Mouse (Mus musculus): Measurements from ENCODE around the gene Mrpl54. TPM values are rescaled to one million over a fixed set of nuclear protein-coding genes. Genes with fewer than 3 reads are reported as not detected.

Mrpl54 gene
- polyA plus RNA-seq, 1 experiment from 2014 or later: 178 TPM

- Histone ChIP-seq H3K4me2 (ENCODE audit: low read depth) (no peak overlapping the region), H3K4me1 (ENCODE audit: control insufficient read depth, insufficient read depth, low read length) (peaks cover 10% of the 10 kb centered on the region), H3K4me3 (ENCODE audit: low read depth, low read length) (no peak overlapping the region), H3K27ac (ENCODE audit: low read depth, low read length) (no peak overlapping the region), H3K36me3 (ENCODE audit: control insufficient read depth, insufficient read depth, low read length) (no peaks in the 10 kb centered on the region), H3K9me3 (ENCODE audit: control insufficient read depth, low read length) (no peaks in the 10 kb centered on the region), H3K9ac (ENCODE audit: low read length) (no peak overlapping the region), H3K27me3 (ENCODE audit: control insufficient read depth, insufficient read depth, low read length) (no peaks in the 10 kb centered on the region)
- no peak for ATAC-seq (ENCODE audit: insufficient read depth, low FRiP score, low TSS enrichment)
- WGBS: 93% methylated on average over 17 of the region's 17 CpGs
- DNase-seq (ENCODE audit: low spot score): no peak
These were observed 31.8 kb upstream of the Mrpl54 start for GRCm38 (mm10) chr10:81298369-81299100.

DNA sequence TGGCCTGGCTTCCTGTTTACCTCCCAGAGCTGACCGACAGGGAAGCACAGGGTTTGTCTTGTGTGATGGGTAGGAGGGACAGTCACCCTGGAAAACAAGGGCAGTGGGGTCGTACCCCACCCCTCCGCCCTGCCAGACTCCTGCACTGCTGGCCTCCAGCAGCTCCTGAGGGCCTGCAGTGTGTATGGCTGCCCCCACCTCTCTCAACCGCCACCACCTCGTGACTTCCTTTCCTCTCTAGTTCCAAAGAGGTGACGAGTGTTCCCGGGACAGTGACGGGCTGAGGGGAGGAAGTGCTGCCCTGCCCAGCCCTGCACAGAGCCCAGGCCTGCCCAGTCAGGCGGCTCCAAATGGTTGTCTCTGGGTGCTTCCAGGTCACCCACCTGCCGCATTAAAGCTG is 31.1 kb upstream of the Mrpl54 start:
- Histone ChIP-seq H3K27me3 (ENCODE audit: control insufficient read depth, insufficient read depth, low read length) (no peaks in the 10 kb centered on the region), H3K9ac (ENCODE audit: low read length) (no peak overlapping the region), H3K9me3 (ENCODE audit: control insufficient read depth, low read length) (no peaks in the 10 kb centered on the region), H3K4me1 (ENCODE audit: control insufficient read depth, insufficient read depth, low read length) (peaks cover 12% of the 10 kb centered on the region), H3K27ac (ENCODE audit: low read depth, low read length) (no peak overlapping the region), H3K36me3 (ENCODE audit: control insufficient read depth, insufficient read depth, low read length) (no peaks in the 10 kb centered on the region), H3K4me2 (ENCODE audit: low read depth) (no peak overlapping the region), H3K4me3 (ENCODE audit: low read depth, low read length) (no peak overlapping the region)
- no peak for ATAC-seq (ENCODE audit: insufficient read depth, low FRiP score, low TSS enrichment)
- no peak for DNase-seq (ENCODE audit: low spot score)
- 66% methylated on average over 10 of the region's 10 CpGs for WGBS

DNA sequence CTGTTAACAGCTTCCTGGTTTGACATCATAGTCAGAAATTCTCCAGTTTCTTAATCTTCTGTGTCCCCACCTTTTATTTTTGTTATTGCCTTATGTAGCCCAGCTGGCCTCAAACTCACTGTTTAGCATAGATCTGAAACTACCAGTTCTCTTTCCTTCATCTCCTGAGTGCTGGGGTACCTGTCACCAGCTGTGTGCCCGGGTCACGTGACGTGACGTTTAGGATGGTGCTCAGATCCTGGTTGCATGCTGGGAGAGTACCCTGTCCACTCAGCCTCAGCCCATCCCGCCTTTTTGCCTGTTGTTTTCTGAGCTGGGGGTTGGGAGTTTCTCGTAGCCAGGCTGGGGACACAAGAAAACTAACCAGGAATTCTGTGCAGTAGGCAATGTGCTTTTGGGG is 30.5 kb upstream of the Mrpl54 start:
- no peaks in the 10 kb centered on the region for H3K36me3 ChIP-seq (ENCODE audit: control insufficient read depth, insufficient read depth, low read length)
- DNase-seq (ENCODE audit: low spot score) (no peak), ATAC-seq (ENCODE audit: insufficient read depth, low FRiP score, low TSS enrichment) (no peak)
- H3K4me3 ChIP-seq (ENCODE audit: low read depth, low read length): no peak overlapping the region
- no peaks in the 10 kb centered on the region for H3K9me3 ChIP-seq (ENCODE audit: control insufficient read depth, low read length)
- no peaks in the 10 kb centered on the region for H3K27me3 ChIP-seq (ENCODE audit: control insufficient read depth, insufficient read depth, low read length)
- no peak overlapping the region for H3K9ac ChIP-seq (ENCODE audit: low read length)
- no peak overlapping the region for H3K27ac ChIP-seq (ENCODE audit: low read depth, low read length)
- H3K4me1 ChIP-seq (ENCODE audit: control insufficient read depth, insufficient read depth, low read length): peaks cover 12% of the 10 kb centered on the region
- H3K4me2 ChIP-seq (ENCODE audit: low read depth): no peak overlapping the region
- WGBS: 74% methylated on average over 6 of the region's 6 CpGs

DNA sequence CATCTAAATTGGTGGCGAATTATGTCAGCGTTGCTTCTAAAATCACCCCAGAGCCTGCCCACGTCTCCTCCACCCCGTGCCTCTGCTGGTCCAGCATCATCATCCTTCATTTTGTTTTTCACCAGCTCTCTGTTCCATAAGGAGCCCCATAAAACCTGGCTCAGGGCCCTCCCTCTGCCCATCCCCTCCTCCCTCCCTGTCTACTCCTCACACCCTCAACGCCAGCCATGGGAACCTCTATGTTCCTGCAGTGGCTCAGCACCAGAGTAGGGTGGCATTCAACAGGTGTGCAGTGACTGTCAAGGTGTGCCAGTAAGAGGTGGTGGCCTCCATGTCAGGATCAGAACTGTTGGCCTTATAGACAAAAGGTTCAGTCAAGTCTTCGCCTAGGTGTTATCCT is 28.5 kb upstream of the Mrpl54 start:
- Histone ChIP-seq H3K36me3 (ENCODE audit: control insufficient read depth, insufficient read depth, low read length) (no peaks in the 10 kb centered on the region), H3K9me3 (ENCODE audit: control insufficient read depth, low read length) (no peaks in the 10 kb centered on the region), H3K4me2 (ENCODE audit: low read depth) (no peak overlapping the region), H3K27me3 (ENCODE audit: control insufficient read depth, insufficient read depth, low read length) (peaks cover 12% of the 10 kb centered on the region), H3K27ac (ENCODE audit: low read depth, low read length) (no peak overlapping the region), H3K9ac (ENCODE audit: low read length) (no peak overlapping the region), H3K4me3 (ENCODE audit: low read depth, low read length) (no peak overlapping the region), H3K4me1 (ENCODE audit: control insufficient read depth, insufficient read depth, low read length) (peaks cover 12% of the 10 kb centered on the region)
- ATAC-seq (ENCODE audit: insufficient read depth, low FRiP score, low TSS enrichment) (no peak), DNase-seq (ENCODE audit: low spot score) (no peak)
- 91% methylated on average over 6 of the region's 6 CpGs for WGBS

GRCm38 (mm10) chr10:81294442-81294841 is 27.7 kb upstream of the Mrpl54 start:
- WGBS: 50% methylated on average over 8 of the region's 8 CpGs
- Histone ChIP-seq H3K4me3 (ENCODE audit: low read depth, low read length) (peak overlapping the region; percentile 87), H3K9me3 (ENCODE audit: control insufficient read depth, low read length) (no peaks in the 10 kb centered on the region), H3K36me3 (ENCODE audit: control insufficient read depth, insufficient read depth, low read length) (no peaks in the 10 kb centered on the region), H3K27ac (ENCODE audit: low read depth, low read length) (no peak overlapping the region), H3K4me1 (ENCODE audit: control insufficient read depth, insufficient read depth, low read length) (peaks cover 12% of the 10 kb centered on the region), H3K9ac (ENCODE audit: low read length) (peak overlapping the region; percentile 87; the same call in 1 of the 2 replicates), H3K4me2 (ENCODE audit: low read depth) (peak overlapping the region; percentile 94), H3K27me3 (ENCODE audit: control insufficient read depth, insufficient read depth, low read length) (peaks cover 19% of the 10 kb centered on the region)
- ATAC-seq (ENCODE audit: insufficient read depth, low FRiP score, low TSS enrichment) (no peak), DNase-seq (ENCODE audit: low spot score) (no peak)

GRCm38 (mm10) chr10:81293334-81294030 is 26.7 kb upstream of the Mrpl54 start:
- 5% methylated on average over 25 of the region's 25 CpGs for WGBS
- Histone ChIP-seq H3K9me3 (ENCODE audit: control insufficient read depth, low read length) (no peaks in the 10 kb centered on the region), H3K27me3 (ENCODE audit: control insufficient read depth, insufficient read depth, low read length) (peaks cover 19% of the 10 kb centered on the region), H3K4me2 (ENCODE audit: low read depth) (peak overlapping the region; percentile 94), H3K4me1 (ENCODE audit: control insufficient read depth, insufficient read depth, low read length) (peaks cover 12% of the 10 kb centered on the region), H3K9ac (ENCODE audit: low read length) (peak overlapping the region; percentile 87), H3K4me3 (ENCODE audit: low read depth, low read length) (peak overlapping the region; percentile 87), H3K27ac (ENCODE audit: low read depth, low read length) (peak overlapping the region; percentile 82), H3K36me3 (ENCODE audit: control insufficient read depth, insufficient read depth, low read length) (no peaks in the 10 kb centered on the region)
- ATAC-seq (ENCODE audit: insufficient read depth, low FRiP score, low TSS enrichment) (no peak), DNase-seq (ENCODE audit: low spot score) (no peak)

DNA sequence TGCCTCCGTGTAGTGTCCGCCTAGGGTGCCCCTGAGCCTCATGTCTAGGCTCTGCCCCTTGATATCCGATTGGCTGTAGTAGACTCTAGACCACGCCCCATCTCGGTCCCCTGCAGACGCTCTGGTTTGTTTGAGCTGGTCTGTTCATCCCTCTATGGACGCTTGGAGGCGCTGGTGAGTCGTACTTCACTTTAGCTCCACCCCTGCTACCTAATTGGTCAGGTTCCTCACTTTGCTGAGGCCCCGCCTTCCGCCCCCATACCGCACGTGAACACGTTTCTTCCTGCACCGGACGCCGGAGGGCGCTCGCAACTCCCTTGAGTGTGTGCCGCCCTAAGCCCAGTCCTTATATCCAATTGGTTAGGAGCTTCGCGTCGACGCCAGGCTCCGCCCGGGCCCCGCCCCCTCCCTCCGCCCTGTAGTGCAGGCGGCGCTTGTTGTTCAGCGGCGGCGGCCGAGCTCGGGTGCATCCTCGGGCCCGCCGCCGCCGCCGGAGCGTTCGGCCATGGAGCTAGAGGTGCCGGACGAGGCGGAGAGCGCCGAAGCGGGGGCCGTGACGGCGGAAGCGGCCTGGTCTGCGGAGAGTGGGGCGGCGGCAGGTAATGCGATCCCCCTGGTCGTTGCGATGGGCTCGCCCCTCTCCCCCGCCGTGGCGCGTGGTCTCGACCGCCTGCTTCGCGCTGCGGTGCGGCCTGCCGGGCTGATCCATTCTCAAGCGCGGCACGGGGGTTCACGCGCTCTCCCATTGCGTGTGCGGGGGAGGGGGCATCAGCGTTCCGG is 26.0 kb upstream of the Mrpl54 start, which contains the start of gene Pip5k1c:
Gene Pip5k1c, plus strand, starts transcription at position 410 of the 780 bp plus-strand sequence.
- peak within 1 kb of the TSS; percentile 82 for H3K27ac ChIP-seq (ENCODE audit: low read depth, low read length)
- ATAC-seq (ENCODE audit: insufficient read depth, low FRiP score, low TSS enrichment) (peak; percentile 93), DNase-seq (ENCODE audit: low spot score) (peak; percentile 100)
- peak within 1 kb of the TSS; percentile 94 for H3K4me2 ChIP-seq (ENCODE audit: low read depth)
- under 1% methylated on average over 65 of the region's 80 CpGs for WGBS
- H3K27me3 ChIP-seq (ENCODE audit: control insufficient read depth, insufficient read depth, low read length): peaks cover 19% of the 10 kb centered on the region
- no peaks in the 10 kb centered on the region for H3K36me3 ChIP-seq (ENCODE audit: control insufficient read depth, insufficient read depth, low read length)
- H3K9ac ChIP-seq (ENCODE audit: low read length): peak within 1 kb of the TSS; percentile 87
- peak within 1 kb of the TSS; percentile 87 for H3K4me3 ChIP-seq (ENCODE audit: low read depth, low read length)
- H3K4me1 ChIP-seq (ENCODE audit: control insufficient read depth, insufficient read depth, low read length): peaks cover 12% of the 10 kb centered on the region
- H3K9me3 ChIP-seq (ENCODE audit: control insufficient read depth, low read length): no peaks in the 10 kb centered on the region

- no peaks in the 10 kb centered on the region for H3K36me3 ChIP-seq (ENCODE audit: control insufficient read depth, insufficient read depth, low read length)
- no peaks in the 10 kb centered on the region for H3K9me3 ChIP-seq (ENCODE audit: control insufficient read depth, low read length)
- ATAC-seq (ENCODE audit: insufficient read depth, low FRiP score, low TSS enrichment) (no peak), DNase-seq (ENCODE audit: low spot score) (no peak)
- H3K9ac ChIP-seq (ENCODE audit: low read length): no peak within 1 kb of the TSS
- no peak within 1 kb of the TSS for H3K4me2 ChIP-seq (ENCODE audit: low read depth)
- peaks cover 19% of the 10 kb centered on the region for H3K27me3 ChIP-seq (ENCODE audit: control insufficient read depth, insufficient read depth, low read length)
- H3K4me1 ChIP-seq (ENCODE audit: control insufficient read depth, insufficient read depth, low read length): peaks cover 12% of the 10 kb centered on the region
- peak within 1 kb of the TSS; percentile 87; the same call in 1 of the 2 replicates for H3K4me3 ChIP-seq (ENCODE audit: low read depth, low read length)
- H3K27ac ChIP-seq (ENCODE audit: low read depth, low read length): no peak within 1 kb of the TSS
- WGBS: 75% methylated on average over 9 of the region's 9 CpGs
These were observed 24.9 kb upstream of the Mrpl54 start, which contains the start of gene Tjp3 for GRCm38 (mm10) chr10:81291511-81292104. Gene Tjp3, minus strand, starts transcription at chr10:81291581.
